16 mouse cellular contexts compared by ENCODE assay signal in the genomic region with DNA sequence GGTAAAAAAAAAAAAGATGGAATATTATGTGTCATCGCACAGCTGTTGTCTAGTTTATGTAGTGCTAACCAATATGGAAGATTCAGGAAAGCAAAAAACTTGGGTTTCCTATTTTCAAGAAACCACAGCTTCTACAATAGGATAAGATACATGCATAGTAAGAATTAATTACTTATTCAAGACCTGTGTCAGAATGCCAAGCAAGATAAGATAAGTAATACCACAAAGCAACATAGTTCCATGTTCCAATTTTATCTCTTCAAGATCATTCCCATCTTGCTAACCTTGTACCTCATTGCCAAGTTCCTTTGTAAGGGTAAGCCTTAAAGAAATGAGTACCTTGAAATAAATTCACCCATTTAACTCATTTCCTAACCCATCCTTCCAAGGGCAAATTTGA.
"Had no signal": no experiment of that assay in that cellular context is flagged by ENCODE, and none has a peak within 500 bp of the region (broad histone marks: within the 10 kb centered on the region; RNA-seq: fewer than 3 reads in every experiment).

No protein-coding gene starts in this region.

- H3K9me3 ChIP-seq: neural tube, embryonic 13.5 days; neural tube, embryonic 15.5 days; stomach, embryonic 15.5 days had no signal

- H3K27ac ChIP-seq: neural tube, embryonic 13.5 days; neural tube, embryonic 15.5 days; stomach, embryonic 15.5 days; stomach, postnatal 0 days had no signal

- H3K27me3 ChIP-seq: neural tube, embryonic 13.5 days; neural tube, embryonic 15.5 days; stomach, embryonic 15.5 days had no signal

- DNase-seq: retina, postnatal 1 day; right cerebral cortex, adult 18-20 months; right cerebral cortex, postnatal 14 days; right cerebral cortex, postnatal 25 days; right cerebral cortex, postnatal 4 days; spleen, adult 18-20 months; thymus, adult 18-20 months; thymus, adult 2 months; thymus, postnatal 14 days; thymus, postnatal 25 days; thymus, postnatal 36 days; thymus, postnatal 4 days had no signal

- H3K4me1 ChIP-seq: neural tube, embryonic 13.5 days; neural tube, embryonic 15.5 days; stomach, embryonic 15.5 days had no signal

- H3K36me3 ChIP-seq: neural tube, embryonic 13.5 days; neural tube, embryonic 15.5 days; stomach, embryonic 15.5 days had no signal

- H3K9ac ChIP-seq: neural tube, embryonic 13.5 days; neural tube, embryonic 15.5 days; stomach, embryonic 15.5 days had no signal

- H3K4me2 ChIP-seq: neural tube, embryonic 13.5 days; neural tube, embryonic 15.5 days; stomach, embryonic 15.5 days had no signal

- H3K4me3 ChIP-seq: neural tube, embryonic 13.5 days; neural tube, embryonic 15.5 days; stomach, embryonic 15.5 days had no signal
